ENCODE assay signal across 12 mouse cellular contexts in the genomic region with DNA sequence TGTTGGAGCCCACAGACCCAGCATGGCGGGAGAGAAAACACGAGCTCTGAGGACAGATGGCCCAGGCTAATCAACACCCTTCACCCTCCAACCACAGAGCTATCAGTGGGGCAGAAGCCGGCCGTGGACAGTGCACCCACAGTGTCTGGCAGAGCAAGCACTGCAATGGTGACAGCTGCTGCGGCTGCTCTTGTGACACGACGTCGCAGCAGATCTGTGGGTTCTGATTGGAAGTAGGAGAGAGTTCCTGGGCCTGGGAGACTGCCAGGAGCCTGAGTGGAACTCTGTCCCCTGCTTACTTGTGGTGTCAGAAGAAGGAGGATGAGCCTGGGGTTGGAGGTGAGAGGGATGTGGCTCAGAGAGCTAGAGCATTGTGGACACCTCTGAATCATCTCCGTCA.
DNase-seq lines count a peak whose midpoint lies in the region; ATAC-seq and TF ChIP-seq lines count a peak whose summit lies in the region.
"Had no signal": no experiment of that assay in that cellular context is flagged by ENCODE, and none has a peak within 500 bp of the region (broad histone marks: within the 10 kb centered on the region; RNA-seq: fewer than 3 reads in every experiment).

No protein-coding gene starts in this region.

- H3K9me3 ChIP-seq in lung, embryonic 14.5 days (ENCODE audit: low read depth, low read length), result no peaks in the 10 kb centered on the region
- H3K9me3 ChIP-seq: embryonic facial prominence, embryonic 15.5 days had no signal

- peak; percentile 16; the same call in 1 of the 2 replicates for ATAC-seq in frontal cortex, adult (ENCODE audit: low TSS enrichment)
- no peak for ATAC-seq in lung, embryonic 14.5 days (ENCODE audit: insufficient read depth)
- 0 out of 2 replicates have a peak, but pooled peaks have one; percentile 9 for ATAC-seq in megakaryocyte progenitor cell, adult 5-6 weeks (replicated peaks; ENCODE audit: poor library complexity)
- no peak for ATAC-seq in CD4-positive, CD25-positive, alpha-beta regulatory T cell, adult 4 months
- ATAC-seq: Patski had no signal

- WGBS in lung, embryonic 14.5 days, result 71% methylated on average over 9 of the region's 9 CpGs

- no peak overlapping the region for H3K9ac ChIP-seq in lung, embryonic 14.5 days
- H3K9ac ChIP-seq: embryonic facial prominence, embryonic 15.5 days had no signal

- no peak for TF ChIP-seq CTCF in lung, embryonic 14.5 days (IDR thresholded peaks at IDR 0.05; ENCODE audit: low read depth)

- no peak overlapping the region for H3K27ac ChIP-seq in lung, embryonic 14.5 days (ENCODE audit: low read depth)
- H3K27ac ChIP-seq: embryonic facial prominence, embryonic 15.5 days; macrophage had no signal

- no peak overlapping the region for H3K4me3 ChIP-seq in lung, embryonic 14.5 days (ENCODE audit: low read depth, low read length)
- H3K4me3 ChIP-seq: embryonic facial prominence, embryonic 15.5 days had no signal

- no peak overlapping the region for H3K4me2 ChIP-seq in lung, embryonic 14.5 days
- H3K4me2 ChIP-seq: embryonic facial prominence, embryonic 15.5 days had no signal

- peaks cover 15% of the 10 kb centered on the region for H3K36me3 ChIP-seq in lung, embryonic 14.5 days (ENCODE audit: insufficient read depth)

- no peaks in the 10 kb centered on the region for H3K4me1 ChIP-seq in lung, embryonic 14.5 days (ENCODE audit: insufficient read depth)

- no peak for DNase-seq in frontal cortex, postnatal 36 days (ENCODE audit: low spot score in 2 of 2)
- peak; percentile 20 for DNase-seq in lung, embryonic 14.5 days
- no peak for DNase-seq in lung, postnatal 14 days
- DNase-seq in cerebellum, adult 9-10 months, result peak; percentile 52
- no peak for DNase-seq in thymus, postnatal 25 days
- DNase-seq: right cerebral cortex, postnatal 14 days had no signal

- H3K27me3 ChIP-seq in lung, embryonic 14.5 days (ENCODE audit: insufficient read depth, low read length), result no peaks in the 10 kb centered on the region
- H3K27me3 ChIP-seq: embryonic facial prominence, embryonic 15.5 days; Patski had no signal

Comparison
In these comparisons a context has a peak if more than half of its experiments do, and no peak if none do; other contexts are left out.
1. DNase-seq: peak in lung, embryonic 14.5 days (single experiment) and cerebellum, adult 9-10 months (single experiment); none in frontal cortex, postnatal 36 days (0 of 2), lung, postnatal 14 days (single experiment) and thymus, postnatal 25 days (single experiment).
2. ATAC-seq: peak in frontal cortex, adult (single experiment) and megakaryocyte progenitor cell, adult 5-6 weeks (single experiment); none in lung, embryonic 14.5 days (single experiment) and CD4-positive, CD25-positive, alpha-beta regulatory T cell, adult 4 months (single experiment).